Mouse (Mus musculus): ENCODE results near the gene Pigyl.

Pigyl gene

GRCm38 (mm10) chr9:22196412-22196811, 39.8 kb downstream of the Pigyl start:
- no peak for DNase-seq (ENCODE audit: low spot score in 2 of 2)

All from heart, adult 9 months (tissue).